Mouse (Mus musculus): ENCODE results near the gene Stx8.

The Stx8 gene

GRCm38 (mm10) chr11:68155821-68156220, 189.8 kb downstream of the Stx8 start:
- DNase-seq: no peak

- no peak for DNase-seq
Observed at GRCm38 (mm10) chr11:68158166-68158565, 192.2 kb downstream of the Stx8 start.

GRCm38 (mm10) chr11:68159867-68160266, 193.9 kb downstream of the Stx8 start:
- DNase-seq: no peak

- DNase-seq: no peak
Observed at GRCm38 (mm10) chr11:68164408-68164807, 198.4 kb downstream of the Stx8 start.

GRCm38 (mm10) chr11:68168427-68168826, 202.4 kb downstream of the Stx8 start:
- no peak for DNase-seq

GRCm38 (mm10) chr11:68171973-68172647, 206.1 kb downstream of the Stx8 start:
- peak; percentile 27 for DNase-seq

GRCm38 (mm10) chr11:68172648-68173045, 206.7 kb downstream of the Stx8 start:
- no peak for DNase-seq

- peak; percentile 35 for DNase-seq
Observed at GRCm38 (mm10) chr11:68176550-68176949, 210.6 kb downstream of the Stx8 start.

- no peak for DNase-seq
Observed at GRCm38 (mm10) chr11:68177415-68177814, 211.4 kb downstream of the Stx8 start.

- DNase-seq: no peak
Observed at GRCm38 (mm10) chr11:68185647-68186046, 219.7 kb downstream of the Stx8 start.

GRCm38 (mm10) chr11:68187242-68187641, 221.2 kb downstream of the Stx8 start:
- peak; percentile 73 for DNase-seq

GRCm38 (mm10) chr11:68188695-68189201, 222.8 kb downstream of the Stx8 start:
- peak; percentile 74 for DNase-seq

GRCm38 (mm10) chr11:68190849-68191248, 224.9 kb downstream of the Stx8 start:
- no peak for DNase-seq

GRCm38 (mm10) chr11:68195168-68195567, 229.2 kb downstream of the Stx8 start:
- DNase-seq: no peak

- DNase-seq: no peak
Observed at GRCm38 (mm10) chr11:68195693-68196176, 229.7 kb downstream of the Stx8 start.

GRCm38 (mm10) chr11:68196566-68196965, 230.6 kb downstream of the Stx8 start:
- DNase-seq: peak; percentile 77

GRCm38 (mm10) chr11:68197471-68197870, 231.5 kb downstream of the Stx8 start:
- DNase-seq: no peak

GRCm38 (mm10) chr11:68198696-68199095, 232.7 kb downstream of the Stx8 start:
- DNase-seq: no peak

- DNase-seq: no peak
Observed at GRCm38 (mm10) chr11:68199103-68199502, 233.1 kb downstream of the Stx8 start.

- DNase-seq: peak; percentile 48
Observed at GRCm38 (mm10) chr11:68199801-68200423, 233.9 kb downstream of the Stx8 start.

- no peak for DNase-seq
Observed at GRCm38 (mm10) chr11:68200500-68200899, 234.5 kb downstream of the Stx8 start.

GRCm38 (mm10) chr11:68201063-68201462, 235.1 kb downstream of the Stx8 start:
- DNase-seq: no peak

- DNase-seq: no peak
Observed at GRCm38 (mm10) chr11:68201811-68202459, 235.9 kb downstream of the Stx8 start.

- no peak for DNase-seq
Observed at GRCm38 (mm10) chr11:68202561-68202960, 236.6 kb downstream of the Stx8 start.

Measured in lung, postnatal 10 days (tissue).